Mouse (Mus musculus): ENCODE data around the gene Fan1. TPM values are rescaled to one million over a fixed set of nuclear protein-coding genes. Genes with fewer than 3 reads are reported as not detected.

Gene Fan1
- total RNA-seq, 4 experiments from 2014 or later: 9.9 to 12.5 (median 10.9) TPM

DNA sequence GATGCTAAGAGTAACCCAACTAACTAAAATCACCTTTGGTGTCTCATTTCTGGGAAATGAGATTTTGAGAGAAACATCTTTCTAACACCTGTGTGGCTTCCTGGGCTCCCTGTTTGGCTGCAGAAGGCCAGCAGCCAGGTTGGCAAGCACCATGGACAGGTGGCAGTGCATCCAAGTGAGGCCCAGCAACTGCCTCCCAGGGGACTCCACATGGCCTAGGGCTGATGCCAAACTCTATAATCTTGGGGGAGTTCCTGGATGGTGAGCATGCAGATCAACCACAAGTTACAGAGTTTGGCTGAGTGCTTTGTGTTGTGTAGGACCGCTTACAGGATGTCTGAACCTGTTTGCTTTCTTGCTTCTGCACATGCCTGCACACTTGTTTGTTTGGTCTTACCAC lies 41.2 kb downstream of the Fan1 start:
- no peak for DNase-seq (ENCODE audit: low spot score)

DNA sequence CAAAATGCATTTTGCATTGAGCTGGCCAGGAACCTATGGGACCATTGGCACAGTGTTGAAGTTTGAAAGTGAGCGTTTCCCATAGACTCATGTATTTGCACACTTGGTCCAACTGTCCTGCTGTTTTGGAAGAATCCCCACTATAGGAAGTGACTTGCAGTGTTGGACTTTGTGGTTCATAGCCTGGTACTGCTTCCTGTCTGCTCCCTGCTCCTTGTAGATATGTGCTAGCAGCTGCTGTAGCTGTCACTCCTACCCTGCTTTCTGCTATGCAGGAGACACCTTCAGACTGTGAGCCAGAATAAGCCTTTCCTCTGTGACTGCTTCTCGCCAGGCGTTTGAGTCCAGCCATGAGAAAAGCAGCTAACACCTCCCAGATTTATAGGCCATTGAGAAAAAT lies 42.6 kb downstream of the Fan1 start:
- DNase-seq (ENCODE audit: low spot score): no peak

DNA sequence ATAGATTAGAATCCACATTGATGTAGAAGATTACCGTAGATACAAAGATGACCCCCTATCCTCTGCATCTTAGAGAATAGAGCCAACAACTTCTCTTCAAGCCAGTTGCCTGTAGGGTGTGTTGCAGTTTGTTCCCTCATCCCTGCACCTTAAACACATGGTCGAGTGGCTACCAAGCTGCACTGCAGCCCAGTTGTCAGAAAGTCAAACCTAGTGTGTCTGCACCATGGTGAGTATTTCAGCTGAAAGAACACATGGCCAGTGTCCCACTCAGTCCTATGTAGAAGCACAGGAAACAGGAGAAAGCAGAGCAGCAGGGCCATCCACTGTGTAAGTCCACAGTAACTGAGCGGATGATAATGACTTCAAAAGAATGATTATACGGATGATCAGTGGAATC lies 46.4 kb downstream of the Fan1 start:
- DNase-seq (ENCODE audit: low spot score): no peak

DNA sequence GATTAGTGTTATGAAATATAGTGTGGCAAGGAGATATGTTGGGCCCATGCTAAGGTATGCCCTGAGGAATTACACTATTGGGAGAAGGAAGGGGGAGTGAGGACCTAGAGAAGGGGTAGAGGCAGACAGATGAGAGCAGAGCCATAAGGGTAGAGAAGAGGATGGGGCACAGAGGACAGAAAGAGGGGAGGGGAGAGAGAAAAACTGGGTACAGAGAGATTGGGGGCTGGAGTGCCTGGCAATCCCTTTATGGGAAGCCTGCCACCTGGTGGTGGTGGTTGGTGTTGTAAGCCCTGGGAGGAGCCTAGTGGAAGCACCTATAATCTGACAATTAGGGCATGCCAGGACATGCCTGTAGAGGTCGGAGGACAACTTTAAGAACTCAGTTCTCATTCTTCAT lies 47.0 kb downstream of the Fan1 start:
- peak; percentile 78 for DNase-seq (ENCODE audit: low spot score)

DNA sequence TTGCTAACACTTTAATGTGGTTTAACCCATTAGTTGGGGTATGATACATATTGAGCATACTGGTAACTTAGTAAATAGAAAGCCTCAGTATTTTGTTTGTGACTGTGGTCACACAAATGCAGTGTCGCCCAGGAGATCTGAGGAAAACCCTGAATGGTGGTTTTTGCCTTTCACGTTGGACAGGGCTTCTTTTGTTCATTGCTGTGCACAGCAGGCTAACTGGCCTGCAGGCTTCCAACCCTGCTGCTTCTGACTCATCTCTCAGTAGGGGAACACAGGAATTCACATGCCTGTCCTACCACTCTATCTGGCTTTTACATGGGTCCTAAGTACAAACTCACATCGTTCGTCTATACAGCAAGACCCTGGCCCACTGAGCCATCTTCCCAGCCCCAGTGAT lies 52.2 kb downstream of the Fan1 start:
- DNase-seq (ENCODE audit: low spot score): no peak

DNA sequence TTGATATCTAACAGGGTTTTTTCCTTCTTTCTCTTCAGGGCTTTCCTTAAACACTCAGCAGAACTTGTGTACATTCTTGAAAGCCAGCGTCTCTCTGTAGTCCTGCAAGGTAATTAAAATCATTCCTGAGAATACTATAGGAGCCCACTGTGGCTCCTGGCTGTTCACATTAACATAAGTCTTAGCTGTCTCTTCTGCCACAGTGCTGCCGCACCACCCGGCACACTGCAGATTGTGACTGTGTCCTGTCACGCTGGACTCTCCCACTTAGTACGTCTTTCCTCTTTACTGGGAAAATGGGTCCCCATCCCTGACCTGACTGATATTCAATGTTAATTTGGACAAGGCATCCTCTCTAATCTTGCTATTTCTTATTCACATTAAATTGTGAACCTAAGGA lies 52.8 kb downstream of the Fan1 start:
- no peak for DNase-seq (ENCODE audit: low spot score)

DNA sequence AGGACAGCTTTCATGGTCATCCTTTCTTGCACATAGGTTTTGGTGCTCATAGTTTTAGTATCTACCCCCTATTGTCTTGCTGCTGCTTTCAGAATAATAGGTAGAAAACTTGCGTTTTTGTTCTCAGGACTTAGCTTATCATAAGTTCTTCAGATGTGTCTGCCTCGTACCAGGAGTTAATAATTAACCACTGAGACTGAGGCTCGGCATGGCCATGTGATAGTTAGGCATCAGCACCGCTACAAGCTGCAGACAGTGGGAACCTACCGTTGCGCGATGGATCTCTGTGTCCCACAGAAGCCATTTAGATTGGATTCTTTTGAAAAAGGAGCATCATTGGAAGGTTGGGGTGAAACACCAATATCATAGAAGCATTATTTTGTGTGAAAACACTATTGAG lies 61.1 kb downstream of the Fan1 start:
- DNase-seq (ENCODE audit: low spot score): no peak

DNA sequence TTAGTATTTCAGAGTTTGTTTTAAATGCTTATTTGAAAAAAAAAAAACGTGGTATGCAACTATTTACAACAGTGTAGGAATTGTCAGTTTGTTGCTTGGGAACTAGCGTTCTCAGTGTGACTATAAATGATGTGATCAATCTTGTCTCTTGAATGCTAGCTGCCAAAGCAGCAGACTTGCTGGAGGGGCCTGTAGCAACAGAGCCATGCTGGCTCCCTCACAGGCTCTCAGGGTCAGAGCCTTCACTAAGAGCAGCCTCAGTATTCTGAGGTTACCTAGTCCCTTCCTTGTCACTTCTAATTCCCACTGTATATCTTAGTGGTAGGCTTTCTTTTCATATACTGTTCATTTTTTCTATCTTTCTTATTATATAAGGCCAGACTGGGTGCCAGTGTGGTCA lies 63.1 kb downstream of the Fan1 start:
- no peak for DNase-seq (ENCODE audit: low spot score)

DNA sequence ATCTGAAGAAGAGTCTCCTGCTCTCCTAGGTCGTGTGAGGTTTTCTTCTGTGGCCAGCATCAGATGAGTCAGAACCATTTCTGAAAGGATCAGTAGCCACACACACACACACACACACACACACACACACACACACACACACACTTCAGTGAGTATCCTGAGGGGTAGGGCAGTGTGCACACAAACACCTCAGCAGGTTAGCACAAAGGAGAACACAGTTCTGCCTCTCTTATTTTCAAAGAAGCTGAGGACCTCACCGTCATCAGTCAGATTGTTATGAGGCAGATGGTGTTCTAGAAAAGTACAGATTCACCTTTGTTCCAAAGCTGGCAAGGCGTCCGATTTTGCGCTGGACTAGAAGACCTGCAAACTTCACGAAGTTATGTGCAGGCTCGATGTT lies 63.7 kb downstream of the Fan1 start:
- no peak for DNase-seq (ENCODE audit: low spot score)

Other genes starting within 250 kb of the Fan1 start
- under 1 TPM in 2 of 4 experiments, not detected in 2; 0.31 to 0.66 TPM for gene Trpm1, start 220.3 kb downstream of the Fan1 start, total RNA-seq (2022)
- gene Mtmr10, start 86.4 kb downstream of the Fan1 start, total RNA-seq (2022): 10 to 100 TPM; 10.3 to 17.0 (median 12.6) TPM
- 10 to 100 TPM; 13.0 to 15.5 (median 15.1) TPM for gene Mphosph10, start 18.2 kb upstream of the Fan1 start, total RNA-seq (2022)
- gene Mcee, start 18.5 kb upstream of the Fan1 start, total RNA-seq (2022): 100 to 1,000 TPM; 186 to 213 (median 202) TPM
- 1 to 10 TPM; 1.1 to 1.9 (median 1.4) TPM for gene Apba2, start 127.6 kb upstream of the Fan1 start, total RNA-seq (2022)

All from heart, adult 8-10 months (tissue).